Mouse (Mus musculus): Measurements from ENCODE around the gene Csrnp1. TPM values are rescaled to one million over a fixed set of nuclear protein-coding genes. Genes with fewer than 3 reads are reported as not detected.

Gene Csrnp1
- polyA plus RNA-seq, 1 experiment from 2014 or later, result 7.8 TPM

GRCm38 (mm10) chr9:119926497-119926896 lies 58.0 kb downstream of the Csrnp1 start:
- ATAC-seq (ENCODE audit: insufficient read depth, low FRiP score), result no peak
- 56% methylated on average over 5 of the region's 5 CpGs for WGBS
- Histone ChIP-seq H3K27ac (ENCODE audit: low read length) (peak overlapping the region; percentile 35), H3K9me3 (replicated peaks; ENCODE audit: control insufficient read depth, low read length) (no peaks in the 10 kb centered on the region), H3K27me3 (ENCODE audit: control insufficient read depth, insufficient read depth, low read length) (no peaks in the 10 kb centered on the region), H3K4me3 (replicated peaks; ENCODE audit: low read length) (no peak overlapping the region), H3K4me2 (ENCODE audit: low read depth, low read length) (no peak overlapping the region), H3K36me3 (ENCODE audit: control insufficient read depth, insufficient read depth, low read length) (peaks cover 31% of the 10 kb centered on the region; the same call in 1 of the 2 replicates), H3K9ac (ENCODE audit: low read length) (no peak overlapping the region), H3K4me1 (ENCODE audit: control insufficient read depth, insufficient read depth, low read length) (peaks cover 10% of the 10 kb centered on the region)

- H3K9me3 ChIP-seq (replicated peaks; ENCODE audit: control insufficient read depth, low read length), result no peaks in the 10 kb centered on the region
- H3K27me3 ChIP-seq (ENCODE audit: control insufficient read depth, insufficient read depth, low read length), result no peaks in the 10 kb centered on the region
- H3K4me2 ChIP-seq (ENCODE audit: low read depth, low read length), result no peak overlapping the region
- peak overlapping the region; percentile 35 for H3K27ac ChIP-seq (ENCODE audit: low read length)
- peaks cover 10% of the 10 kb centered on the region for H3K4me1 ChIP-seq (ENCODE audit: control insufficient read depth, insufficient read depth, low read length)
- no peak for ATAC-seq (ENCODE audit: insufficient read depth, low FRiP score)
- peaks cover 31% of the 10 kb centered on the region; the same call in 1 of the 2 replicates for H3K36me3 ChIP-seq (ENCODE audit: control insufficient read depth, insufficient read depth, low read length)
- no peak overlapping the region for H3K4me3 ChIP-seq (replicated peaks; ENCODE audit: low read length)
- WGBS, result 43% methylated on average over 8 of the region's 8 CpGs
- H3K9ac ChIP-seq (ENCODE audit: low read length), result no peak overlapping the region; the same call in 1 of the 2 replicates
Measured at GRCm38 (mm10) chr9:119925729-119926128, 58.7 kb downstream of the Csrnp1 start.

GRCm38 (mm10) chr9:119925120-119925657 lies 59.3 kb downstream of the Csrnp1 start:
- H3K27me3 ChIP-seq (ENCODE audit: control insufficient read depth, insufficient read depth, low read length), result no peaks in the 10 kb centered on the region
- H3K27ac ChIP-seq (ENCODE audit: low read length), result peak overlapping the region; percentile 39; the same call in 1 of the 2 replicates
- ATAC-seq (ENCODE audit: insufficient read depth, low FRiP score), result no peak; the same call in 1 of the 2 replicates
- WGBS, result 74% methylated on average over 16 of the region's 16 CpGs
- no peak overlapping the region for H3K4me2 ChIP-seq (ENCODE audit: low read depth, low read length)
- H3K4me1 ChIP-seq (ENCODE audit: control insufficient read depth, insufficient read depth, low read length), result peaks cover 10% of the 10 kb centered on the region
- H3K36me3 ChIP-seq (ENCODE audit: control insufficient read depth, insufficient read depth, low read length), result peaks cover 31% of the 10 kb centered on the region; the same call in 1 of the 2 replicates
- no peak overlapping the region for H3K4me3 ChIP-seq (replicated peaks; ENCODE audit: low read length)
- H3K9ac ChIP-seq (ENCODE audit: low read length), result no peak overlapping the region
- H3K9me3 ChIP-seq (replicated peaks; ENCODE audit: control insufficient read depth, low read length), result no peaks in the 10 kb centered on the region

GRCm38 (mm10) chr9:119923462-119923861 lies 61.0 kb downstream of the Csrnp1 start:
- no peak for ATAC-seq (ENCODE audit: insufficient read depth, low FRiP score)
- Histone ChIP-seq H3K9ac (ENCODE audit: low read length) (no peak overlapping the region), H3K36me3 (ENCODE audit: control insufficient read depth, insufficient read depth, low read length) (peaks cover 33% of the 10 kb centered on the region; the same call in 1 of the 2 replicates), H3K4me2 (ENCODE audit: low read depth, low read length) (no peak overlapping the region), H3K27ac (ENCODE audit: low read length) (no peak overlapping the region), H3K4me3 (replicated peaks; ENCODE audit: low read length) (no peak overlapping the region), H3K4me1 (ENCODE audit: control insufficient read depth, insufficient read depth, low read length) (peaks cover 10% of the 10 kb centered on the region), H3K27me3 (ENCODE audit: control insufficient read depth, insufficient read depth, low read length) (no peaks in the 10 kb centered on the region), H3K9me3 (replicated peaks; ENCODE audit: control insufficient read depth, low read length) (no peaks in the 10 kb centered on the region)
- WGBS, result 86% methylated on average over 4 of the region's 4 CpGs

Other genes with a start within 250 kb of the Csrnp1 start
- 0.03 TPM in 1 of 2 replicates, not detected in the other for gene Scn11a, start 159.2 kb downstream of the Csrnp1 start, polyA plus RNA-seq (2015; fragmentation: Nextera tagmentation; extraction: Ambion mirVana)
- gene Wdr48, start 89.8 kb downstream of the Csrnp1 start, polyA plus RNA-seq (2015; fragmentation: Nextera tagmentation; extraction: Ambion mirVana), result 43.8 and 45.5 TPM in 2 replicates
- 31.6 and 39.0 TPM in 2 replicates for gene Gorasp1, start 47.1 kb downstream of the Csrnp1 start, polyA plus RNA-seq (2015; fragmentation: Nextera tagmentation; extraction: Ambion mirVana)
- gene Ttc21a, start 47.1 kb downstream of the Csrnp1 start, polyA plus RNA-seq (2015; fragmentation: Nextera tagmentation; extraction: Ambion mirVana), result 0.04 and 0.15 TPM in 2 replicates
- 0.14 and 1.6 TPM in 2 replicates for gene Xirp1, start 38.9 kb upstream of the Csrnp1 start, polyA plus RNA-seq (2015; fragmentation: Nextera tagmentation; extraction: Ambion mirVana)
- gene Cx3cr1, start 85.2 kb upstream of the Csrnp1 start, polyA plus RNA-seq (2015; fragmentation: Nextera tagmentation; extraction: Ambion mirVana), result 13.7 and 15.2 TPM in 2 replicates
- gene Ccr8, start 107.5 kb upstream of the Csrnp1 start, polyA plus RNA-seq (2015; fragmentation: Nextera tagmentation; extraction: Ambion mirVana), result 0.97 and 1.0 TPM in 2 replicates
- 34.8 and 35.0 TPM in 2 replicates for gene Slc25a38, start 125.7 kb upstream of the Csrnp1 start, polyA plus RNA-seq (2015; fragmentation: Nextera tagmentation; extraction: Ambion mirVana)
- gene Rpsa, start 143.0 kb upstream of the Csrnp1 start, polyA plus RNA-seq (2015; fragmentation: Nextera tagmentation; extraction: Ambion mirVana), result 1,156 and 1,211 TPM in 2 replicates
- 1.7 and 2.6 TPM in 2 replicates for gene Mobp, start 165.0 kb upstream of the Csrnp1 start, polyA plus RNA-seq (2015; fragmentation: Nextera tagmentation; extraction: Ambion mirVana)

Data from stomach, embryonic 16.5 days (tissue).